Mouse (Mus musculus) bone marrow, adult 2 months (tissue): ENCODE measurements at regions not wholly inside any gene's neighbourhood (a gene's known extent, or its start where the extent isn't known, plus 50 kb on each side); places are given as distances from the start of the nearest gene placed in this dataset.

Experiments used
- CTCF ChIP-seq: fragments of 200-500 bp; IDR thresholded peaks from 2 replicates; pipeline ENCODE4 v1.5.1; 2011; ENCODE audit warnings: low read length, control low read depth; ENCODE audit not compliant: control insufficient read depth, insufficient read depth
- POLR2A ChIP-seq: fragments of 200-500 bp; IDR thresholded peaks from 2 replicates; pipeline ENCODE4 v1.6.1; 2011; ENCODE audit warnings: low read depth, mild to moderate bottlenecking, control low read depth, low read length, borderline replicate concordance; ENCODE audit not compliant: control insufficient read depth

DNA sequence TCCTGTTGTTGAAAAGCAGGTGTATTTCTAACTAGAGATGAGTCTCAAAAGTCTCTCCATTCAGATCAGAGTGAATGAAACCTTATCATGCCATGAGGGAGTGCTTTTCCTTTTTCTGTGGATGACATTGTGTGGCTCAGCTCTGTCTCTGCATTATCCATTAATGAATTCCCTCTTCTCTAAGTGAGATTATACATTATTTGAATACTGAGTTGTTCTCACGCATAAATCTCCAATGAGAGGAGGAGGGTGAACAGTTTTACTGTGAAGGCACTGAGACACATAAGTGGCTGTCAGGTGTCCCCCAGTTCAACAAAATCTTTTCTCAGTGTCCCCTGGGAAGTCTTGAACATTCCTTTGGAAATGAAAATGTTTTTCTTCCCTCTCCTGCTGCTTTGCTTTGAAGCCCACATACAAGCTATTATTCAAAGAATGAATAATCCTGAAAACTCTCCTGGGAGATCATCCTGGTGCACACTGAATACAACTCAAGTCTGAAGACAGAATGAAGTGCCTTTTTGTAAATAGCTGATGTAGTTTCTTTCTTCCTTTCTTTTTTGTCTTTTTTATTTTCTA, 537.2 kb upstream of the Pcdh9 start:
- TF ChIP-seq POLR2A (no peak), CTCF (no peak)
